Mouse (Mus musculus) liver, embryonic 14.5 days (tissue): ENCODE measurements around the gene Polr3gl.

Experiments used
- CTCF ChIP-seq: IDR thresholded peaks from 2 replicates; pipeline ENCODE4 v1.5.1; 2016; ENCODE audit warnings: antibody characterized with exemption, low read depth, control low read depth
- EP300 ChIP-seq: IDR thresholded peaks from 2 replicates; pipeline ENCODE4 v1.6.1; 2016; ENCODE audit warnings: antibody characterized with exemption, low read depth

DNA sequence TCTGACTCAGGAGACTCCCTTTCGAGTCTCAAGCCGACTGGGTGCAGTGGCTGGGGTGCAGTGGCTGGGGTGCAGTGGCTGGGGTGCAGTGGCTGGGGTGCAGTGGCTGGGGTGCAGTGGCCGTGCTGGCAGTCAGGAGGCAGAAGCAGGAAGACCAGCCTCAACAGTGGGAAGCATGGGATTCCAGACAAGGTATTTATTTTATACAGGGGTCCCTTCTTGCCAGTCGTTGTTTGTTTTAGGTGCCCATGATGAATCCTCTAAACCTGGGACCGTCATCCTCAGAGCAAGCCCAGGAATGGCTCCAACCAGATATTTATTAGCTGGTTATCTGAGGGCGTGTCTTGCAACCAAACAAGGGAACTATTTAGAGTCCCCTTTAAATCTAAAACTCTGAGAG is 40.4 kb downstream of the Polr3gl start:
- TF ChIP-seq CTCF (no peak), EP300 (no peak)
